Mouse (Mus musculus) ovary, adult 10 weeks (tissue): ENCODE measurements around the gene Gsdme. TPM values are rescaled to one million over a fixed set of nuclear protein-coding genes. Genes with fewer than 3 reads are reported as not detected.

Experiments
- polyA plus RNA-seq: library from polyadenylated mRNA; stranded (reverse); fragments of 350-450 nt; fragmentation: Illumina TruSeq; extraction: RNeasy Lipid Tissue Mini Kit (QIAGEN cat#74804); gene quantifications from one replicate; pipeline ENCODE4 v1.2.3, GENCODE M21; 2014

The Gsdme gene
- 2.3 TPM for polyA plus RNA-seq

GRCm38 (mm10) chr6:50263670-50264069, at the start of gene Gsdme:
Gsdme (minus strand) TSS chr6:50263862.

Other genes with a start within 250 kb of the Gsdme start
- 85.0 TPM for gene Mpp6, start 153.6 kb downstream of the Gsdme start, polyA plus RNA-seq
- gene Osbpl3, start 192.3 kb upstream of the Gsdme start, polyA plus RNA-seq, result 20.0 TPM